Mouse (Mus musculus) small intestine, adult 2 months (tissue): Measurements from ENCODE around the gene Prrg4.

Source experiments
- CTCF ChIP-seq: fragments of 200-500 bp; IDR thresholded peaks from 2 replicates; pipeline ENCODE4 v1.5.1; 2012; ENCODE audit warnings: low read depth, mild to moderate bottlenecking, control low read depth, inconsistent platforms, low read length, moderate library complexity, mixed read lengths; ENCODE audit not compliant: insufficient replicate concordance, insufficient read length; ENCODE audit errors: extremely low read depth
- POLR2A ChIP-seq: fragments of 200-500 bp; IDR thresholded peaks from 2 replicates; pipeline ENCODE4 v1.6.1; 2012; ENCODE audit warnings: low read depth, mild to moderate bottlenecking, control low read depth, inconsistent platforms, low read length, moderate library complexity

- TF ChIP-seq CTCF (no peak), POLR2A (no peak)
These were observed 31.9 kb downstream of the Prrg4 start for GRCm38 (mm10) chr2:104817555-104818330.
